Mouse (Mus musculus) spleen, adult 2 months (tissue): ENCODE results near the gene Olfr13.

ENCODE experiments used
- CTCF ChIP-seq: fragments of 200-500 bp; IDR thresholded peaks from 2 replicates; pipeline ENCODE4 v1.5.1; 2011; ENCODE audit warnings: mild to moderate bottlenecking, inconsistent platforms; ENCODE audit not compliant: insufficient read depth, insufficient read length, insufficient replicate concordance; ENCODE audit errors: extremely low read depth
- POLR2A ChIP-seq: fragments of 200-500 bp; IDR thresholded peaks from 2 replicates; pipeline ENCODE4 v1.6.1; 2011; ENCODE audit warnings: low read depth, low read length, inconsistent platforms

DNA sequence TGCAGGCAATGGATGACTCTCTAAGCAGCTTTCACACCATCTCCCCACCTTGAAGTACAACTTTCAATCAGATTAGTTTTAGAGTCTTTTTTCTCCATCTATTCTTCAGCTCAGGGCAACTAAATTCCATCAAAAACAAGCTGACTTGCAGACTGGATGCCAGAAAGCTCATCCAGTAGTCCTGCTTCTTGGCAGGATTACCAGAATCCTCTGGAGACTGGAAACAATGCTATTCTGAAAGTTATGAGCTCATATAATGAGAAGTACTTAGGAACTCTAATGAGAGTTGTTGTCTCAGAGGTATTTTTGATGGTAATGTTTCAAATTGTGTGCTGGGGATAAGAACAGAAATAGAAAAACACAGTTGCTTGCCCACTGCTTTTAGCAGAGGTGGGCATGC lies 24.8 kb downstream of the Olfr13 start, which contains the start of gene Olfr435:
- TF ChIP-seq CTCF (no peak), POLR2A (no peak)
